Mouse (Mus musculus) left cerebral cortex, postnatal 10 days (tissue): Measurements from ENCODE around the gene Usp24. TPM values are rescaled to one million over a fixed set of nuclear protein-coding genes. Genes with fewer than 3 reads are reported as not detected.
"Not testable (repeated sequence)": the region's sequence is repeated elsewhere in the genome, so short reads cannot be mapped to it uniquely, and the experiment has no call there.

Source experiments
- DNase-seq, 2 experiments: peaks; one replicate each; pipeline ENCODE4 v3.0.0; 2021 to 2022; ENCODE audit warnings: low spot score in 2 of 2, mixed read lengths in 1 of 2; ENCODE audit errors: extremely low spot score in 1 of 2
- intact Hi-C: fragments of 180-260 bp; cut with DNase I; formaldehyde crosslinking; loops from one replicate; pipeline ENCODE4 v1.15.1; 2025
- total RNA-seq, 2 experiments: library from RNA; stranded (reverse); gene quantifications; 2 replicates each; pipeline ENCODE4 v1.2.3; 2021

Usp24 gene
- total RNA-seq, 2 experiments from 2014 or later = 47.2 to 48.0 TPM

DNA sequence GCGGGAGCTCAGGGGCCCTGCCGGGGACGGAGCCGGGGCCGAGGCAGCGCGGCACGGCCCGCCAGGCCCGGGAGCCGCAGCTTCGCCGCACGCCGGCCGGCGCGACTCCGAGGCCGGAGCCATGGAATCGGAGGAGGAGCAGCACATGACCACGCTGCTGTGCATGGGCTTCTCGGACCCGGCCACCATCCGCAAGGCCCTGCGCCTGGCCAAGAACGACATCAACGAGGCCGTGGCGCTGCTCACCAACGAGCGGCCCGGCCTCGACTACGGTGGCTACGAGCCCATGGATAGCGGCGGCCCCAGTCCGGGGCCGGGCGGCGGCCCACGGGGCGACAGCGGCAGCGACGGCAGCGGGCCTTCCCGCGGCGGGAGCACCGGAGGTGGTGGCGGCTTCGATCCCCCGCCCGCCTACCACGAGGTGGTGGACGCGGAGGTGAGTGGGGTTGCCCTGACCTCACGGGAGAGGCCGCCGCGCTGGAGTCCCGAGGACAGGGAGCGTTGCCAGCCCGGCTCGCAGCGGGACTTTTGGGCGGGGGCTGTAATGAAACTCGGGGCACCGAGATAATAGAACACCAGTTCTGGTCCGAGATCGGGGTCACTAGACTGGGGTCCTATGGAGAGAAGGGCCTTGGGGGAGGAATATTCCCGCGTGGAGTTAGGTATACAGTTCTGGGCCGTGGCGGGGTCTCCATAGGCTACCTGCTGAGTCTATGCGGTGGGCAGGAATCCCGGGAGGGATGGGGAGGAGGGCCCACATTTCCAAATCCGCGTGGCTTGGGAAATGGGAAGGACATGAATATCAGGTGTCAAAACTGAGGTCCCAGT is 552 bp downstream of the Usp24 start:
- intact Hi-C loops = loop anchor here (5.0 kb wide), 1 partner anchor 54 kb away; no protein-coding TSS in a partner anchor
- DNase-seq = peak in 1 of 2 experiments; percentile 71

DNA sequence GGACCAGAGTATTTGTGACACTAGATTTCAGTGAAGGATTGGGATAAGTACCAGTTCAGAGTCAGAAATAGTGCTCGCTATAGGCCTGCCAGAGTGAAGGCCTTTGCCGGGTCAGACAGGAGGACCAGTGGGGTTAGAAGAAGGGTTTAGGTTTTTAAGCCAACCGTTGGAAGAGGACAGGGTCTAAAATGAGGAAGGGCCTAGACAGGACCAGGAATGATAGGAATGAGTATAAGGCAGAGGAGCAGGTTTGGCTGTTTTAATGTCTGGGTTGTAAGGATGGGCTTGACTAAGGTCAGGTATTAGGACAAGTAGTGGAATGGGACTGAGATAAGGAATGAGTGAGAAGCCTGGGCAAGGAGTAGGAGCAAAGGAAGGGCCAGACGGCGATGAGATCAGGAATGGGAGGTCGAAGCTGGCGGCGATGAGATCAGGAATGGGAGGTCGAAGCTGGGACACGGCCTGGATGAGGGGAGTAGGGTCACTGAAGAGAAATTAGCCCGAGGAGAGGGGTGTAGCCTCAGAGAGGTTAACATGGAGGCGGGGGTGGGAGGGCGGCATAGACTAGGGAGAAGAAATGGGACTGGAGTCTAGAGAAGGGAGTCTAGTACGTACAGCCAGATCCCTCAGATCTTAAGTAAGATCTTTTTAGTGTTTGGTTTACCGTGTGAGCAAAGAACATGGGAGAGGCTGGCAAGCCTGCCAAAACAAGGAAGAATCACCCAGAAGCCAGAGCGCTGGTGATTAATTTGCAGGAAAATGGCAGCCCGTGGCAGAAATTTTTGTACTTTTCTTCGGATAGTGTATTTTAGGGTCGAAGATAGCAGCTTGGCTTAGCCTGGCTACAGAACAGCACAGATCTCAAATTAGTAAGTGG is 1.4 kb downstream of the Usp24 start:
- intact Hi-C loops = loop anchor here (5.0 kb wide), 1 partner anchor 55 kb away; no protein-coding TSS in a partner anchor
- DNase-seq = no peak

DNA sequence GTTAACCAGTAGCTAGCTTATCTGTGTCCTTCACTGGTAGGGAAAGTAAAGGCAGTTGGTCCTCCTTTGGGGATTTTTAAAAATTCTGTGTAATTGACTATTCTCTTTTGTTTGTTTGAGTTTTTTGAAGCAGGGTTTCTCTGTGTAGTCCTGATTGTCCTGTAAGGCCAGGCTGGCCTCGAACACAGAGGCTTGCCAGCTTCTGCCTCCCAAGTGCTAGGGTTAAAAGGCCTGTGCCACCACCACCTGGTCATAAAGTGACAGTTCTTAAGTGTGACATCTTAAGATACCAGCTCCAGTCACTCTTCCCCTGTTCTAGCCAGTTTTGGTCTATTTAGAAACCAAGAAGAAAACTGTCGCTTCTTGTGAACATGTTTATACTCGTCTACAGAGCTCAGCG is 2.2 kb downstream of the Usp24 start:
- intact Hi-C loops = loop anchor here (5.0 kb wide), 1 partner anchor 56 kb away; no protein-coding TSS in a partner anchor
- DNase-seq = no peak

DNA sequence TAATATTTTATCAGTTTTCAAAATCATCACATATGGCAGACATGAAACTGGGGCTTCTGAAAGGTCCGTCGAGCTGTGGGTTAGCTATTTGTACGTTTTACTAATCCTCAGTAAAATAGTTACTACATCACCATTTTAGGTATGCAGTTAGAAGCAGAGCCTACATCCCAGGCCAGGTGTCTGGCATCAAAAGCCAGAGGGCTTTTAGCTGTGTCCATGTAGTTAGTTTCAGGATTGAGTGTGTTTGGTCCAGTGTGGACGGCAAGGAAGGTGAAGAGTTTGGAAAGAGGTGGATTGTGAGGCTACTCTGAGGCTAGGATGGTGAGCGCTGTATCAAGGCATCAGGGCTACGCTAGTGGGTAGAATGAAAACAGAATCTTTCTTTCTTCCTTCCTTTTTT is 3.0 kb downstream of the Usp24 start:
- intact Hi-C loops = loop anchor here (5.0 kb wide), 1 partner anchor 57 kb away; no protein-coding TSS in a partner anchor
- DNase-seq = no peak

DNA sequence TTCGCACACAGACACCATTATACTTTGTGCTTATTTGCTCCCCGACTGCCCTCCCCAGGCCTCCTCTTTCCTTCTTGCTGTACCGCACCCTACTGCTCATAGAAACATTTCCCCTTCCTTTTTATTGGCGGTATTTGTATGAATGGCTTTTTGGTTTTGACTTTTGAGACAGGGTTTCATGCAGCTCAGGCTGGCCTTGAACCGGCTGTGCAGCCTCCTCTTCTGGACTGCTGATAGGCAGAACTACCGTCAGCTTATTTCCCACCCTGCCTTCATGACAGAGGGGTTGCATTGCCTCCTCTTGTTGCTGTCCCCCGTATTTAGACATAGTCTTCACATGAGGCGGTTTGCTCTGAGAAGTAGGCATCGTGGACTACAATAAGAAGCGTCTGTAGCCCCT is 6.8 kb downstream of the Usp24 start:
- no peak for DNase-seq
- intact Hi-C loops = no loop called here

GRCm38 (mm10) chr4:106323318-106323717 is 7.3 kb downstream of the Usp24 start:
- DNase-seq = no peak
- intact Hi-C loops = no loop called here

DNA sequence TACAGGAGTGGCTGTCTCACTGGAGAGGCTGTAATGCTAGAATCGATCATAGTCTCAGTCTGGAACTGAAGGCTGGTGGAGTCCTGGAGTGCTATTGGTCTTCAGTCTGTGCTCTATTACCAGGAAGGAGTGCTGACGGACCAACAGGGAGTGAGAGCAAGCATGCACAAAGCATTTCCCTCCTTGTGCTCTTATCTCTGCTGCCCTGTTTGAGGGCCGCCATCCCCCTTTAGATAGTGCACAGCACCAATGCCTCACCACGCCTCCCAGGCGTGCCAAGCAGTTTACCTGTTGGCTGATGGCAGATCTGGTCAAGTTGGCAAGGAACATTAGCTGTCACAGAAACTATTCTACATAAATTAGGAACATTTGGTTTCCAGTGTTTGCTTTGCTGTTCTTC is 11.4 kb downstream of the Usp24 start:
- DNase-seq = no peak
- intact Hi-C loops = no loop called here

DNA sequence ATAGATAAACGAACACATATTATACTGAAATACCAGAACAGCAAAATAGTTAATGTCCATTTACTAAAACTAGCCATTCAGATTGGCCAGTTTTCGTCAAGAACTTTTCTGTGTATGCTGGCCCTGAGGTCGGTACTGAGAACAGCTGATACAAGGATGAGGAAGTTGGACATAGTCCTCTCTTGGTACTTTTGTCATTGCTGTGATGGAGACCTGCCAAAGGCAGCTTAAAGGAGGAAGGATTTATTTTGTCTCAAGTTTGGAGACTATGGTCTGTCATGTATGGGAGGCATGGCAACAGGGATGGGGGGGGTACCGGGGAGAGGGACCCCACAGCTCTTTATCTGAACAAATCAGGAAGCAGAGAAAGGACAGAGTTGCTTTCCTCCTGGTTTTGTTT is 12.7 kb downstream of the Usp24 start:
- DNase-seq = no peak
- intact Hi-C loops = no loop called here

DNA sequence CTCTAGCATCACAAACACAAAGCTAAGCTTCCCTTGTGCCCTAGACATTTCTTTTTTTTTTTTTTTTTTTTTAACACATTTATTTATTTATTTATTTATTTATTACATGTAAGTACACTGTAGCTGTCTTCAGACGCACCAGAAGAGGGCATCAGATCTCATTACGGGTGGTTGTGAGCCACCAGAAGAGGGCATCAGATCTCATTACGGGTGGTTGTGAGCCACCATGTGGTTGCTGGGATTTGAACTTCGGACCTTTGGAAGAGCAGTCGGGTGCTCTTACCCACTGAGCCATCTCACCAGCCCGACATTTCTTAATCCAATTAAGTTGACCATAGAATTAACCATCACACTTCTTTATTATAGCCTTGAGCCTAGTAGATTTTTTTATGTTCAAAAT is 13.2 kb downstream of the Usp24 start:
- intact Hi-C loops, DNase-seq: not testable (repeated sequence)

DNA sequence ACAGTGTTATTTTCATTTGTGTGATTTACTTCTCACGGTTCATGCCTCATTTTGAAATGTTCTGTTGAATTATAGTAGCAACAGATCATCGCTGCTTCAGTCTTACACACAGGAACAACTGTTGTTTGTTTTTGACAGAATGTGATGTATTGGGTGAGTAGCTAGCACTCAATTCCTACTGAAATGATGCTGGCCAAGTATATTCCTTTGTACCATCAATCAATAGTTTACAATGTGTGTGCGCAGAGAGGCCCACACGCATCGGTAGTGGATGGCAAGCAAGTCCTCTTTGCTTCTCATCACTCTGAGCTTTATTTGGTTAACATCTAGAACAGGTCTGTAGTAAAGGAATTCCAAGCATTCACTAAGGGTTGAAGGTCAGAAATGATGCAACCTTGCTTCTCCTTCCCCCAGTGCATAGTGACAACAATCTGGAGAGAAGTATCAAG is 14.4 kb downstream of the Usp24 start:
- no peak for DNase-seq
- intact Hi-C loops = no loop called here

GRCm38 (mm10) chr4:106333071-106333470 is 17.1 kb downstream of the Usp24 start:
- DNase-seq = no peak
- intact Hi-C loops = no loop called here

GRCm38 (mm10) chr4:106333584-106333983 is 17.6 kb downstream of the Usp24 start:
- intact Hi-C loops = no loop called here
- DNase-seq = no peak

DNA sequence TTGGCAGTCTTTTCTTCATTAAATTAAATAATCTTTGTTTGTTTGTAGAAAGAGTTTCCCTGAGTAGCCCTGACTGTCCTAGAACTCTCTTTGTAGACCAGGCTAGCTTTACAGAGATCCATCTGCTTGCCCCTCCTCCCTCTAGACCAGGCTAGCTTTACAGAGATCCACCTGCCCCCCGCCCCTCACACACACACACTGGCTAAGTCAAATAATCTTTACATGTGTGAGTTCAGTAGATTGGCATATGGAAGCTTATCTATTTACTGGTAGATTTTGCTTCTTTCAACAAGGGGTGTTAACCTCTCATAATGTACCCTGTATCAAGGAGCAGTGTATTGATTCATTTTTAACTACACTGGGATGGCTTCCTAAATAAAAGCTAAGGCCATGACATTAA is 19.8 kb downstream of the Usp24 start:
- no peak for DNase-seq
- intact Hi-C loops = no loop called here

DNA sequence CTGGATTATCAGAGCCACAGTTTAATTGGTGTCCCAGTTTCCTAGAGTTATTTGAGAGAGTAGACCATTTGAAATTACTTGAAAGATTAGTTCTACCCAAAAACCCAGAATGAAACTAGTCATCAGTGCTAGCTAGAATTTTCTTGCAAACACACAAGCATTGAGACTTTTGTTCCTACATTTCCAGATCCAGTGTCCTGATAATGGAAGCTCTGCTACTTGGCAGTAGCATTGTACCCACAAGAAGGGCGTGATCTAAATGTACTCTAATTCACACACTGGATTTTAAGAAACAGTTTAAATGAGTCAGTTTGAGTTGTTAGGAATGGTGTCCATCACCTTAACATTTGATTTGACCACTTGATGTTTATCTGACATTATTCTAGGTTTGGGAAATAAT is 31.7 kb downstream of the Usp24 start:
- intact Hi-C loops = no loop called here
- DNase-seq = no peak

GRCm38 (mm10) chr4:106355025-106355424 is 39.0 kb downstream of the Usp24 start:
- DNase-seq, intact Hi-C loops: not testable (repeated sequence)

DNA sequence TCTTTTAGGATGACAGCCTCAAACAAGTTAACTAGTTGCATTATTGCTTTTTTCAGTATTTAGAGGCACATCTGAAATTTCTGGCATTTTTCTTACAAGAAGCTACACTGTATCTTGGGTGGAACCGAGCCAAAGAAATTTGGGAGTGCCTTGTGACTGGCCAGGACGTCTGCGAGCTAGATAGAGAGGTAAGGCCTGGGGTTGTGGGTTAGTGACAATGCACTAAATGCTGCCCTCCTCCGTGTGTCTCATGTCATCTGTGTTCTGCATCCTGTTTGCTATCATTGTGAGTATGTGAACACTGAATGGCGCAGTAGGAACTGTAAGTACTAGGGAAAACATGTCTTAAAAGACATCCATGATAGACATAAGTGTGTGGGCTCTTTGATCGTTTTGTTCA is 54.0 kb downstream of the Usp24 start:
- no peak for DNase-seq

GRCm38 (mm10) chr4:106375857-106376256 is 59.8 kb downstream of the Usp24 start:
- DNase-seq = peak; percentile 70 to 80
- intact Hi-C loops = loop anchor here (2.0 kb wide), 1 partner anchor 147 kb away; no protein-coding TSS in a partner anchor

More for the DNA sequence above, 54.0 kb downstream of the Usp24 start:
- intact Hi-C loops = no loop called here

DNA sequence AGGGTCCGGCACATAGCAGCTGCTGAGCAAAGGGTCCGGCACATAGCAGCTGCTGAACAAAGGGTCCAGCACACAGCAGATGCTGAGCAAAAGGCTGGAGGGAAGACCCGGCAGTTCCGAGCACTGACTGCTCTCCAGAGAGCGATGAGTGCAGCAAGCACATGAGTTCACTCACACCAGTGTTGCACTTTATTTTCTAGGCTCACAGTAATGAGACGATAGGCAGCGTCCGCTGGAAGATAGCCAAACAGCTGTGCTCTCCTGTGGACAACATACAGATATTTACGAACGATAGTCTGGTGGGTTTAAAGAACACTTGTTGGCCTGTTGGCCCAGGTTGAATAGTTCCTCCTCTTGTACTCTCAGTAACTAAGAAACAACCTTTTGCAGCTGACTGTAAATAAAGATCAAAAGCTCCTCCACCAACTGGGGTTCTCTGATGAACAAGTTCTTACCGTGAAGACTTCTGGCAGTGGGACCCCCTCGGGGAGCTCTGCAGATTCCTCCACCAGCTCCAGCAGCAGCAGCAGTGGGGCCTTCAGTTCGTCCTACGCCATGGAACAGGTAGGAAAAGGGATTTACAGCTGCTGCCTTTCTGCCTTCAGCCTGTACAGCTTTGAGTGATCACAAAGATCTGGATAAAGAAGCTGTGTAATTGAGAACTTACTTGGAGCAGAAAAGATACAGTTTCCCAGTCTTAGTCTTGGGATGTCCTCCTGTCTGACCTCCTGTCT is 63.0 kb downstream of the Usp24 start:
- intact Hi-C loops = no loop called here
- no peak for DNase-seq

DNA sequence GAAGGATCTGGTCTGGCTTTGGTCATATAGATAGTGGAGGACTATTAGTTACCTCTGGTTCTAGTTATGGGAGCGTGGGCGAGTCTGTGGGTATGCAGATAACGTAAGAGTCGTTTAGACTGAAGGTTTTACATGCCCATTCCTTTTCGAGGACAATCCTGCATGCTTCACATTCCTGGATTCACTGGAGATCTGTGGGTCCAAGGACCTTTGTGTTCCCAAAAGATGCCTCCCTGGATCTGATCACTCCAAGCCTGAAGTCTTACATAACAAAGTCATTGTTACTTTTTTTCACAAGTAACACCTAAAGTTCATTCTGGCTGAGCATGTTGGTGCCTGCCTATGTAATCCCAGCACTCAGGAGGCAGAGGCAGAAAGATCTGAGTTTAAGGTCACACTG is 65.1 kb downstream of the Usp24 start:
- intact Hi-C loops = loop anchor here (5.0 kb wide), 1 partner anchor 36 kb away; no protein-coding TSS in a partner anchor
- DNase-seq = no peak
